Mouse (Mus musculus) kidney, embryonic 14.5 days (tissue): Measurements from ENCODE around the gene Rpl35. TPM values are rescaled to one million over a fixed set of nuclear protein-coding genes. Genes with fewer than 3 reads are reported as not detected.
A peak's percentile ranks its signal among the peaks of the same experiment; 100 is the strongest.

ENCODE experiments used
- ATAC-seq: fragments of 200-750 bp; cut with Nextera tagmentation; 2 replicates; pipeline ENCODE4 v1.8.0; 2017; ENCODE audit warnings: moderate number of reproducible peaks, mild to moderate bottlenecking, moderate TSS enrichment, moderate library complexity; ENCODE audit not compliant: low FRiP score, low TSS enrichment
- H3K27ac ChIP-seq: fragments of 300-500 bp; sonication (generic); 2 replicates; pipeline ENCODE4 v1.5.1; 2014; ENCODE audit warnings: low read depth, mild to moderate bottlenecking, low read length, moderate library complexity, mixed read lengths
- H3K27me3 ChIP-seq: fragments of 300-500 bp; sonication (generic); 2 replicates; pipeline ENCODE4 v1.6.1; 2014; ENCODE audit warnings: mild to moderate bottlenecking, low read length; ENCODE audit not compliant: control insufficient read depth, insufficient read depth
- H3K36me3 ChIP-seq: fragments of 300-500 bp; sonication (generic); 2 replicates; pipeline ENCODE4 v1.6.1; 2014; ENCODE audit warnings: low read length, mixed read lengths; ENCODE audit not compliant: control insufficient read depth, insufficient read depth
- H3K4me1 ChIP-seq: fragments of 300-500 bp; sonication (generic); 2 replicates; pipeline ENCODE4 v1.6.1; 2014; ENCODE audit warnings: low read length, mixed read lengths; ENCODE audit not compliant: control insufficient read depth, insufficient read depth
- H3K4me2 ChIP-seq: fragments of 300-500 bp; sonication (generic); replicated peaks from 2 replicates; pipeline ENCODE4 v1.6.1; 2014; ENCODE audit warnings: low read depth, mild to moderate bottlenecking, low read length
- H3K4me3 ChIP-seq: fragments of 300-500 bp; sonication (generic); 2 replicates; pipeline ENCODE4 v1.5.1; 2014; ENCODE audit warnings: mild to moderate bottlenecking, low read length
- H3K9ac ChIP-seq: fragments of 300-500 bp; sonication (generic); 2 replicates; pipeline ENCODE4 v1.6.1; 2014; ENCODE audit warnings: low read depth, mild to moderate bottlenecking, low read length, moderate library complexity
- H3K9me3 ChIP-seq: fragments of 300-500 bp; sonication (generic); 2 replicates; pipeline ENCODE4 v1.6.1; 2016; ENCODE audit warnings: low read length; ENCODE audit not compliant: control insufficient read depth
- WGBS: fragments of 180-500 bp; shearing (Covaris S2); extraction: QIAGEN DNeasy Blood & Tissue Kit; methylation state at CpG from one replicate; pipeline ENCODE4 v1.1.7; 2014; 5-methylcytosine and 5-hydroxymethylcytosine counted together
- polyA plus RNA-seq: library from polyadenylated mRNA; unstranded; fragments of >200 nt; fragmentation: Nextera tagmentation; extraction: Ambion mirVana; gene quantifications from 2 replicates; pipeline ENCODE4 v1.2.1, GENCODE M21; 2014

Rpl35 gene
- polyA plus RNA-seq, 1 experiment from 2014 or later, result 1,034 TPM

- H3K36me3 ChIP-seq, result peaks cover 46% of the 10 kb centered on the region
- WGBS, result 78% methylated on average over 3 of the region's 3 CpGs
- H3K4me1 ChIP-seq, result peaks cover 19% of the 10 kb centered on the region
- H3K4me3 ChIP-seq, result no peak overlapping the region
- H3K27me3 ChIP-seq, result no peaks in the 10 kb centered on the region
- ATAC-seq, result no peak
- H3K9ac ChIP-seq, result no peak overlapping the region
- no peaks in the 10 kb centered on the region for H3K9me3 ChIP-seq
- H3K4me2 ChIP-seq, result no peak overlapping the region
- no peak overlapping the region for H3K27ac ChIP-seq
These were observed 3.6 kb downstream of the Rpl35 start for GRCm38 (mm10) chr2:39001866-39002265.

- Histone ChIP-seq H3K4me1 (peaks cover 14% of the 10 kb centered on the region), H3K4me3 (no peak overlapping the region), H3K9me3 (no peaks in the 10 kb centered on the region), H3K9ac (no peak overlapping the region), H3K27ac (no peak overlapping the region), H3K36me3 (peaks cover 46% of the 10 kb centered on the region), H3K27me3 (no peaks in the 10 kb centered on the region), H3K4me2 (no peak overlapping the region)
- 85% methylated on average over 4 of the region's 4 CpGs for WGBS
- no peak for ATAC-seq
These were observed 4.9 kb downstream of the Rpl35 start for GRCm38 (mm10) chr2:39000587-39000919.

GRCm38 (mm10) chr2:38999910-39000586, 5.4 kb downstream of the Rpl35 start:
- Histone ChIP-seq H3K27me3 (no peaks in the 10 kb centered on the region), H3K27ac (no peak overlapping the region), H3K4me2 (no peak overlapping the region), H3K9me3 (no peaks in the 10 kb centered on the region), H3K36me3 (peaks cover 46% of the 10 kb centered on the region), H3K4me3 (no peak overlapping the region), H3K4me1 (peaks cover 14% of the 10 kb centered on the region), H3K9ac (no peak overlapping the region)
- WGBS, result 72% methylated on average over 8 of the region's 8 CpGs
- ATAC-seq, result no peak

- Histone ChIP-seq H3K4me1 (peaks cover 14% of the 10 kb centered on the region), H3K27ac (no peak overlapping the region), H3K4me2 (no peak overlapping the region), H3K36me3 (peaks cover 46% of the 10 kb centered on the region), H3K9me3 (no peaks in the 10 kb centered on the region), H3K27me3 (no peaks in the 10 kb centered on the region), H3K9ac (no peak overlapping the region), H3K4me3 (no peak overlapping the region)
- ATAC-seq, result no peak
- WGBS, result 44% methylated on average over 4 of the region's 4 CpGs
These were observed 6.0 kb downstream of the Rpl35 start for GRCm38 (mm10) chr2:38999381-38999780.

- Histone ChIP-seq H3K4me2 (peak within 1 kb of the TSS; percentile 39), H3K9me3 (no peaks in the 10 kb centered on the region), H3K4me3 (peak within 1 kb of the TSS; percentile 24), H3K36me3 (peaks cover 33% of the 10 kb centered on the region), H3K9ac (peak within 1 kb of the TSS; percentile 44), H3K27ac (no peak within 1 kb of the TSS), H3K4me1 (0 out of 2 replicates have a peak, but pooled peaks cover 1% of the 10 kb centered on the region), H3K27me3 (no peaks in the 10 kb centered on the region)
- peak; percentile 91 for ATAC-seq
- 15% methylated on average over 33 of the region's 33 CpGs for WGBS
These were observed 7.7 kb downstream of the Rpl35 start, which contains the start of gene Wdr38 for GRCm38 (mm10) chr2:38997386-38998374. Gene Wdr38, plus strand, starts transcription at chr2:38997476.

GRCm38 (mm10) chr2:38992452-38992851, 13.0 kb downstream of the Rpl35 start:
- ATAC-seq, result no peak
- Histone ChIP-seq H3K27me3 (no peaks in the 10 kb centered on the region), H3K9me3 (no peaks in the 10 kb centered on the region), H3K9ac (no peak overlapping the region), H3K27ac (no peak overlapping the region), H3K4me1 (no peaks in the 10 kb centered on the region), H3K36me3 (no peaks in the 10 kb centered on the region), H3K4me3 (no peak overlapping the region), H3K4me2 (no peak overlapping the region)
- 57% methylated on average over 4 of the region's 4 CpGs for WGBS

GRCm38 (mm10) chr2:38992004-38992403, 13.4 kb downstream of the Rpl35 start:
- no peak for ATAC-seq
- Histone ChIP-seq H3K27me3 (no peaks in the 10 kb centered on the region), H3K27ac (no peak overlapping the region), H3K36me3 (no peaks in the 10 kb centered on the region), H3K9me3 (no peaks in the 10 kb centered on the region), H3K9ac (no peak overlapping the region), H3K4me2 (no peak overlapping the region), H3K4me3 (no peak overlapping the region), H3K4me1 (no peaks in the 10 kb centered on the region)
- whole genome bisulfite sequencing, result 64% methylated on average over 4 of the region's 4 CpGs

- Histone ChIP-seq H3K4me1 (no peaks in the 10 kb centered on the region), H3K27ac (no peak overlapping the region), H3K27me3 (no peaks in the 10 kb centered on the region), H3K9ac (no peak overlapping the region), H3K36me3 (no peaks in the 10 kb centered on the region), H3K9me3 (no peaks in the 10 kb centered on the region), H3K4me2 (no peak overlapping the region), H3K4me3 (no peak overlapping the region)
- ATAC-seq, result no peak
- WGBS, result 91% methylated on average over 2 of the region's 2 CpGs
These were observed 16.5 kb downstream of the Rpl35 start for GRCm38 (mm10) chr2:38988929-38989328.
